Mouse (Mus musculus): ENCODE data around the gene Mtus2.

DNA sequence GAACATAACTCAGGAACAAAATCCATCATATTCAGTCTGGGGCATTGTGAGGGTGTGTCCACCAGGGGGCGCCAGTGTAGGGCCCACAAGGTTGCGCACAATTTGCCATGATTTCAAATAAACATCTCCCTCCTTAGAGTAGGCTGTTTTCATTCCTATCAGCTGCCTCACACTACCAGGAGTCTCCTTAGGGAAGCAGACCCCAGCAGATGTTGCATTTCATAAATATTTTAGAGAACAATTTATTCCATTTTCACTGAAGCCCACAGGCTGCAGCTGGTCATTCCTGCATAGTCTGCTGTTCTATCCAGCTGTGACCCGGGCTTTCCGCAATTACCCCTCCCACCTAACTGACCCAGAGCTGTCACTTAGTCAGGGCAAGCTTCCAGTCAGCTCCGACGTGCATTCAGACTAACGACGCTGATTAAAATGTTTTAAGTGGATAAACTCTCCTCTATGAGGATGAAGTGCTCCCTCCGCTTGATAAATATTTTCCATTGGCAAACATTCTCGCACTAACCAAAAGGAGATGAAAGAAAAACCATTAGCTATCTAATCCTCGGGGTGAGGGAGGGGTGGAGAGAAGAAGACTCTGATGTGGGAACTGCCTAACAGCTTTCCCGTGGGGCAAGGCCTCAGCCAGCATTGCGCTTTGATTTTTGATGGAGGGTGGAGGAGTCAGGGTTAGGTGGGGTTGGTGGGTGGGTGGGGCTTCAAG, 223.6 kb downstream of the Mtus2 start:
- TF ChIP-seq POLR2A (IDR thresholded peaks at IDR 0.05; ENCODE audit: extremely low read depth, insufficient read depth, low read length) (no peak), CTCF (IDR thresholded peaks at IDR 0.05; ENCODE audit: low read depth, low read length) (peak; percentile 85)
